Mouse (Mus musculus) lung, embryonic 14.5 days (tissue): ENCODE results near the gene Hspd1. TPM values are rescaled to one million over a fixed set of nuclear protein-coding genes. Genes with fewer than 3 reads are reported as not detected.

Experiments
- ATAC-seq: fragments of 200-750 bp; cut with Nextera tagmentation; 2 replicates; pipeline ENCODE4 v1.8.0; 2017; ENCODE audit warnings: mild to moderate bottlenecking, moderate TSS enrichment, moderate library complexity; ENCODE audit not compliant: insufficient read depth
- DNase-seq: peaks from one replicate; pipeline ENCODE4 v3.0.0-alpha.2; 2015
- H3K27ac ChIP-seq: fragments of 300-500 bp; sonication (generic); 2 replicates; pipeline ENCODE4 v1.5.1; 2014; ENCODE audit warnings: low read depth, mild to moderate bottlenecking, moderate library complexity
- H3K27me3 ChIP-seq: fragments of 300-500 bp; sonication (generic); 2 replicates; pipeline ENCODE4 v1.6.1; 2014; ENCODE audit warnings: low read length, control low read depth; ENCODE audit not compliant: insufficient read depth
- H3K36me3 ChIP-seq: fragments of 300-500 bp; sonication (generic); 2 replicates; pipeline ENCODE4 v1.6.1; 2014; ENCODE audit warnings: control low read depth; ENCODE audit not compliant: insufficient read depth
- H3K4me1 ChIP-seq: fragments of 300-500 bp; sonication (generic); 2 replicates; pipeline ENCODE4 v1.6.1; 2014; ENCODE audit warnings: antibody characterized with exemption, control low read depth; ENCODE audit not compliant: insufficient read depth
- H3K4me2 ChIP-seq: fragments of 300-500 bp; sonication (generic); 2 replicates; pipeline ENCODE4 v1.6.1; 2014; ENCODE audit warnings: mild to moderate bottlenecking
- H3K4me3 ChIP-seq: fragments of 300-500 bp; sonication (generic); 2 replicates; pipeline ENCODE4 v1.5.1; 2014; ENCODE audit warnings: low read depth, low read length
- H3K9ac ChIP-seq: fragments of 300-500 bp; sonication (generic); 2 replicates; pipeline ENCODE4 v1.6.1; 2014
- H3K9me3 ChIP-seq: fragments of 300-500 bp; sonication (generic); 2 replicates; pipeline ENCODE4 v1.6.1; 2016; ENCODE audit warnings: low read depth, low read length, control low read depth
- CTCF ChIP-seq: IDR thresholded peaks from 2 replicates; pipeline ENCODE4 v1.5.1; 2016; ENCODE audit warnings: antibody characterized with exemption, low read depth
- WGBS: fragments of 180-500 bp; shearing (Covaris S2); extraction: QIAGEN DNeasy Blood & Tissue Kit; methylation state at CpG from one replicate; pipeline ENCODE4 v1.1.7; 2014; 5-methylcytosine and 5-hydroxymethylcytosine counted together
- polyA plus RNA-seq: library from polyadenylated mRNA; unstranded; fragments of >200 nt; fragmentation: Nextera tagmentation; extraction: Ambion mirVana; gene quantifications from 2 replicates; pipeline ENCODE4 v1.2.1, GENCODE M21; 2014

Hspd1 gene
- polyA plus RNA-seq, 1 experiment from 2014 or later, result 315 TPM

DNA sequence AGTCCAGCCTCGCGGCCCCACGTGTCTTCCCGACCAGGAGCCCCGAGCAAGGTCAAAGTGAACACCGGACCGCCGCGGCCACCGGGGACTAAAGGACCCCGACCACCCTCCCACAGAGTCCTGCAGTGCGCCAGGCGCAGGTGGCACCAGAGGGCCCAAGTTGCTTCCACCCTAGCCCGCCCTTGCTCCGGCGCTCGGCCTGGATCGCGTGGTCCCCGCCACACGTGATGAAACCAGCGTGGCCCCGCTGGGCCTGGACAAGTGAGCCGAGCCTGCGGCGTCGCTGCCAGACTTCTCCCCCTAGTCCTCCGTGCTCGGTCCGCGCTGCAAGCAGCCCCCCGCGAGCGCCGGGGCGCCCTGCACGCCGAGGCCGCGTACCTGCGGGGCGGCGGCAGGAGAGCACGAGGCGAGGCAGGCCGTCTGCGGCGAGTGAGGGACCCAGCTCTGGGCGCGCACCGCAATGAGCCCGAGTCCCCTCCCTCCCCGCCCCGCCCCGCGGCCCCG is 590 bp downstream of the Hspd1 start:
- Histone ChIP-seq H3K27ac (peak overlapping the region; percentile 96), H3K4me2 (peak overlapping the region; percentile 91), H3K27me3 (no peaks in the 10 kb centered on the region), H3K36me3 (peaks cover 59% of the 10 kb centered on the region), H3K9ac (peak overlapping the region; percentile 94), H3K4me3 (peak overlapping the region; percentile 90), H3K4me1 (peaks cover 16% of the 10 kb centered on the region; the same call in 1 of the 2 replicates), H3K9me3 (no peaks in the 10 kb centered on the region)
- peak; percentile 85 for ATAC-seq
- no peak for TF ChIP-seq CTCF
- DNase-seq, result no peak
- WGBS, result 0% methylated on average over 51 of the region's 57 CpGs

DNA sequence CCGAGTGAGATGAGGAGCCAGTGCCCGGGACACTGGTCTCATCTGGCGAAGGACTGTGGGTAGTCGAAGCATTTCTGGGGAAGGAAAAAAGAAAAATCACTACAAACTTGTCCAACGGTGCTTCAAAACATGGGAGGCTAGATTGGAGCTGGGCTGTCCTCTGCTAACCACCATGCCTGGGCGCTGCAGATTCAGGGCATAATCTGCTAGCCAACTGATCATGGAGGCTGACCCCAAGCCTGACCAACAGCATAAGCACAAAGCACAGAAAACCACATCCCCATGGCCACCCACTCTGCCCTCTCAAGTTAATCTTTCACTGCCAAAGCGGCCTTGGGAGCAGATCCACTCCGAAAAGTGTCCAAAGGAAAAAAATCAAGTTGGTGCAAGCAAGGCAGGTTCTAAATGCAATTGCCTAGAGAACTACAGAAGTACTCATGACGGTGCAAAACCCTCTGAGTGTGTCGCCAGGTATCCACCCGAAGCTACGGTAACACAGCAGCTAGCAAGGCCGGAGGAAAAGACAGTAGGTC is 1.1 kb downstream of the Hspd1 start:
- ATAC-seq (no peak), DNase-seq (peak; percentile 36)
- Histone ChIP-seq H3K9ac (peak overlapping the region; percentile 94), H3K4me1 (peaks cover 16% of the 10 kb centered on the region; the same call in 1 of the 2 replicates), H3K4me2 (peak overlapping the region; percentile 91), H3K4me3 (peak overlapping the region; percentile 90), H3K36me3 (peaks cover 59% of the 10 kb centered on the region), H3K27me3 (no peaks in the 10 kb centered on the region), H3K27ac (peak overlapping the region; percentile 96), H3K9me3 (no peaks in the 10 kb centered on the region)
- no peak for TF ChIP-seq CTCF
- 0% methylated on average over 13 of the region's 13 CpGs for WGBS

DNA sequence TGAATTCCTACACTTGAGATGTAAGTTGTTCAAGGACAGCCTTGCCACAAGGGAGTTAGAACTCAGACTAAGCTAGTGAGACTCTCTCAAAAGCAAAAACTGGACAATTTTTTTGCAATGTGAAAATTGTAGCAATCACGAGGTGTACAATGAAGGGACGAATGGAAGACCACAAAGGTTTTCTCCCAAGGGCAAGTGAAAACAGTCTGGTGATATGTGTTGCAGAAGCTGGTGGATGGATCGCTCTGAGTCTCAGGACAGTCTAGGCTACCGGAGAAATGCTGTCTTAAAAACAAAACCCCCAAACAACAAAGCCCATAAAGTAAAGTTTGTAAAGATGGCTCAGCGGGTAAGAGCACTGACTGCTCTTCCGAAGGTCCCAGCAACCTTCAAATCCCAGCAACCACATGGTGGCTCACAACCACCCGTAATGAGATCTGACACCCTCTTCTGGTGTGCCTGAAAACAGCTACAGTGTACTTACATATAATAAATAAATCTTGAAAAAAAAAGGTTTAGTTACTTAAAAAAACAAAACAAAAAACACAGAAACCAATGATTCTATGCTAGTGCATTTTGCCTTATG is 2.2 kb downstream of the Hspd1 start:
- no peak for TF ChIP-seq CTCF
- no peaks in the 10 kb centered on the region for H3K9me3 ChIP-seq
- WGBS, result 50% methylated on average over 7 of the region's 7 CpGs
- H3K27me3 ChIP-seq, result no peaks in the 10 kb centered on the region
- no peak overlapping the region for H3K27ac ChIP-seq
- peaks cover 16% of the 10 kb centered on the region; the same call in 1 of the 2 replicates for H3K4me1 ChIP-seq
- H3K9ac ChIP-seq, result peak overlapping the region; percentile 94
- peaks cover 58% of the 10 kb centered on the region for H3K36me3 ChIP-seq
- ATAC-seq (no peak), DNase-seq (no peak)
- peak overlapping the region; percentile 91 for H3K4me2 ChIP-seq
- H3K4me3 ChIP-seq, result peak overlapping the region; percentile 90

DNA sequence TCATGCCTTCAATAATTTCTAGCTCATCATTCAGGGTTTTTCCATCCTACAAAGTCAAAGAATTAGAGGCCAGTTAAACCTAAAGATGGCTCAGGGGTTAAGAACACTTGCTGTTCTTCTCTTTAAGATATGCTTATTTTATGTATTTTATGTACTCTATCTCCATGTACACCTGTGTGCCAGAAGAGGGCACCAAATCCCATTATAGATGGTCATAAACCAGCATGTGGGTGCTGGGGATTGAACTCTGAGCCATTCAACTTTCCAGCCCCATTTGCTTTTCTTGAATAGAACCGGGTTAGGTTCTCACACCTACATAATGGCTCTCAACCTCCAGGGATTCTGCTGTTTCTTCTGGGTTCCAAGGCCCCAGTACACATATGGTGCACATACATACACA is 5.9 kb downstream of the Hspd1 start:
- H3K27ac ChIP-seq, result no peak overlapping the region
- no peak overlapping the region for H3K9ac ChIP-seq
- TF ChIP-seq CTCF, result peak; percentile 41
- H3K36me3 ChIP-seq, result peaks cover 85% of the 10 kb centered on the region
- no peak overlapping the region for H3K4me2 ChIP-seq
- H3K4me1 ChIP-seq, result 0 out of 2 replicates have a peak, but pooled peaks cover 8% of the 10 kb centered on the region
- no peaks in the 10 kb centered on the region for H3K9me3 ChIP-seq
- no peak overlapping the region for H3K4me3 ChIP-seq
- 90% methylated on average over 1 of the region's 1 CpGs for WGBS
- H3K27me3 ChIP-seq, result no peaks in the 10 kb centered on the region
- DNase-seq (peak; percentile 34), ATAC-seq (no peak)

DNA sequence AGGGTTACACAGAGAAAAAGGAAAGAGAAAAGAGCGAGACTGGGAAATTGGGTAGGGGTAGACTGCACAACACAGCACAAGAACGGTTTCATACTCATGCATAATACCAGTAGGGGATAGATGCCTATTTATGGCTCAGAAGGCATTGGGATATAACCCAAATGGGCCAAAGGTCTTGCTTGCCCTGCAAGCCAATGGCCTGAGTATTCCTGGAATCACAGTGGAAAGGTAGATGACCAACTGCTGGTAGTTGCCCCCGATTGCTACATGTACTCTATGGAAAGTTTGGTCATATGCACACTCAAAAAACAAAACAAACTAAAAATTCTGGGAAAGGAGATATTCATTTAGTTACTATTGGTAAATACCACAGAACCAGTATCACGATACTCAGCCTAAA is 8.4 kb downstream of the Hspd1 start:
- Histone ChIP-seq H3K4me3 (no peak overlapping the region), H3K9me3 (no peaks in the 10 kb centered on the region), H3K27ac (no peak overlapping the region), H3K9ac (no peak overlapping the region), H3K27me3 (no peaks in the 10 kb centered on the region), H3K4me2 (no peak overlapping the region), H3K36me3 (peaks cover 79% of the 10 kb centered on the region), H3K4me1 (no peaks in the 10 kb centered on the region)
- 85% methylated on average over 4 of the region's 4 CpGs for WGBS
- no peak for TF ChIP-seq CTCF
- ATAC-seq, result no peak
- no peak for DNase-seq

DNA sequence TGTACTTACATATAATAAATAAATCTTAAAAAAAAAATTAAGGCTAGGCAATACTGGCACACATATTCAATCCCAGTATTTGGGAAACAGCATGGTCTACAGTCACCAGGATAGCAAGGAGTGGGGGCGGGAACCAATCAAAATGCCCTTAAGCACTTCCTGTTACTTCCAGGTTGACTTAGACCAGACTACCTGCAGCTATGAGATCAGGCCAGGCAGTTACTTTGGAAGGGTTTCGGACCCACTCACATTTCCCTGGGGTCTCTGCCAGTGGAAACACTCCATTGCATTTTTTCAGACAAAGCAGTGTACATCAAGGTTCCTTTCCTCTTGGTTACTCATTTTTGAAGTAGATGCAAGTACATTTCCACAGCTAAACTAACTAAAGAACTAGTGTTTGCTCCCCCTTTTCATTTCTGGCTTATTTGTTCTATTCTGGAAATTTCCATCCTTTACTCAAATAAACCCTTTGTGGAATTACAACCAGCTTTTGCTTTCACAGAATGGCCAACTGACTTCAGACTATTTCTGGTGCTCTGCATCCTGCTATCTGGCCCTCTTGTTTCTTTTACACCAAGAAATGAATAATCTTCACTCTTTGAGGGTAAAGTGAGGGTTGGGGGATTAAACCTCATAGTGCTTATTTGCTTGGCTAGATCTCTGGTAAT is 11.1 kb downstream of the Hspd1 start:
- H3K36me3 ChIP-seq, result peaks cover 58% of the 10 kb centered on the region
- H3K27ac ChIP-seq, result no peak overlapping the region
- no peaks in the 10 kb centered on the region for H3K27me3 ChIP-seq
- no peak overlapping the region for H3K4me3 ChIP-seq
- no peaks in the 10 kb centered on the region for H3K4me1 ChIP-seq
- H3K4me2 ChIP-seq, result no peak overlapping the region
- H3K9me3 ChIP-seq, result no peaks in the 10 kb centered on the region
- DNase-seq (no peak), ATAC-seq (peak; percentile 47)
- no peak overlapping the region for H3K9ac ChIP-seq
- WGBS, result 78% methylated on average over 2 of the region's 2 CpGs
- TF ChIP-seq CTCF, result no peak

DNA sequence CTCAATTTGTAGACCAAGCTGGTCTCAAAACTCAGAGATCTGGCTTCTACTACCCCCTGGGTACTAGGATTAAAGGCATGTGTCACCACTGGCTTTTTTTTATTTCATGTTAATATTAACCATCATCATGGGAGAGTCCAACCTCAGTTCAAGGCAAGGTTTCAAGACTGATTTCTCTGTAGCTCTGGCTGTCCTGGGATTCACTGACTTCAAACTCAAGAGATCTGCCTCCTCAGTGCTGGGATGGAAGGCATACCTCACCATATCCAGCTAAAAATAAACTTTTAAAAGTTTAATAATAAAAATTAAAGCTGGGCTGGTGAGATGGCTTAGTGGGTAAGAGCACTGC is 11.7 kb downstream of the Hspd1 start:
- no peak for DNase-seq
- no peak for TF ChIP-seq CTCF
- peaks cover 57% of the 10 kb centered on the region for H3K36me3 ChIP-seq

More for the DNA sequence above, 11.7 kb downstream of the Hspd1 start:
- Histone ChIP-seq H3K27me3 (no peaks in the 10 kb centered on the region), H3K9me3 (no peaks in the 10 kb centered on the region), H3K27ac (no peak overlapping the region), H3K9ac (no peak overlapping the region), H3K4me2 (no peak overlapping the region), H3K4me1 (no peaks in the 10 kb centered on the region), H3K4me3 (no peak overlapping the region)
- peak; percentile 3; the same call in 1 of the 2 replicates for ATAC-seq
